Mouse (Mus musculus): ENCODE data around the gene Cpne6.

DNA sequence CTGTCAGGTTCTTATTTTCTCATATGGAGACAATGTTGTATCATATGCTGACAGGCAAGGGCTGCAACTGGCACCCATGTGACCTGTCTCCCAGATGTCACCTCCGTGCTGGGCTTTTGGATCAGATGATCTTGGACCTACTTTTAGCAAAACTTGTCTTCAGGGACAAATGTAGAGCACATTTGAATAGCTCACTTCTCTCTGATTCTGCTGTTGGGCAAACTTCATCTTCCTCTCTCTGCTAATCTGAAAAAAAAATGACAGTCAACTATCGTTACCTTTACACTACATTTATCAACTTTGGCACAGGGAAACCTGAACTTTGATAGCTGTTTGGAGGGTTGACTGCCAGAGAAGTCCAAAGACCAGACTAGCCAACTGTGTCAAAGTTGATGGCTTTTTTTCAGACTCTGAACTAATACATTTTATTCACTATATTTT, 41.9 kb upstream of the Cpne6 start:
- TF ChIP-seq CTCF (IDR thresholded peaks at IDR 0.05; ENCODE audit: extremely low read depth, insufficient read depth, low read length) (no peak), POLR2A (IDR thresholded peaks at IDR 0.05; ENCODE audit: extremely low read depth, insufficient read depth, low read length) (no peak)
